Mouse (Mus musculus) megakaryocyte, embryonic 14.5 days (primary cell): Measurements from ENCODE around the gene Dab1. TPM values are rescaled to one million over a fixed set of nuclear protein-coding genes. Genes with fewer than 3 reads are reported as not detected.

ENCODE experiments used
- H3K27me3 ChIP-seq: replicated peaks from 2 replicates; pipeline ENCODE3; 2012; ENCODE audit warnings: inconsistent platforms
- H3K36me3 ChIP-seq: replicated peaks from 2 replicates; pipeline ENCODE3; 2012; ENCODE audit warnings: low read length, inconsistent platforms, mixed read lengths
- H3K4me1 ChIP-seq: 2 replicates; pipeline ENCODE4 v1.6.1; 2012; ENCODE audit warnings: inconsistent platforms
- H3K4me3 ChIP-seq: replicated peaks from 2 replicates; pipeline ENCODE3; 2012; ENCODE audit warnings: moderate library complexity, mild to moderate bottlenecking, inconsistent platforms
- H3K9me3 ChIP-seq: 2 replicates; pipeline ENCODE4 v1.6.1; 2012; ENCODE audit warnings: inconsistent platforms
- FLI1 ChIP-seq: IDR thresholded peaks from 2 replicates; pipeline ENCODE4 v1.6.1; 2012; ENCODE audit warnings: low read length, inconsistent platforms, mixed read lengths
- GATA1 ChIP-seq: IDR thresholded peaks from 3 replicates; pipeline ENCODE4 v1.6.1; 2012; ENCODE audit warnings: mixed read lengths, low read length, inconsistent platforms, borderline replicate concordance
- polyA plus RNA-seq: library from polyadenylated mRNA; stranded (reverse); fragments of >175 nt; gene quantifications from 2 replicates; pipeline ENCODE4 v1.2.3, GENCODE M21; 2012; ENCODE audit warnings: low replicate concordance; ENCODE audit not compliant: insufficient read depth

Gene Dab1
- not detected in 2 replicates for polyA plus RNA-seq

GRCm38 (mm10) chr4:103619321-103619945 is at the start of gene Dab1:
Gene Dab1, plus strand, starts transcription at chr4:103619359.
- Histone ChIP-seq H3K4me3 (no peak within 1 kb of the TSS), H3K9me3 (peaks cover 6% of the 10 kb centered on the region; the same call in 1 of the 2 replicates), H3K4me1 (no peaks in the 10 kb centered on the region), H3K27me3 (peaks cover 13% of the 10 kb centered on the region), H3K36me3 (no peaks in the 10 kb centered on the region)
- TF ChIP-seq FLI1 (no peak), GATA1 (no peak)

- peaks cover 47% of the 10 kb centered on the region for H3K9me3 ChIP-seq
- TF ChIP-seq GATA1 (no peak), FLI1 (no peak)
- no peak overlapping the region for H3K4me3 ChIP-seq
- no peaks in the 10 kb centered on the region for H3K4me1 ChIP-seq
- H3K27me3 ChIP-seq = no peaks in the 10 kb centered on the region
- H3K36me3 ChIP-seq = no peaks in the 10 kb centered on the region
Measured at GRCm38 (mm10) chr4:103571721-103572352, 47.3 kb upstream of the Dab1 start.

DNA sequence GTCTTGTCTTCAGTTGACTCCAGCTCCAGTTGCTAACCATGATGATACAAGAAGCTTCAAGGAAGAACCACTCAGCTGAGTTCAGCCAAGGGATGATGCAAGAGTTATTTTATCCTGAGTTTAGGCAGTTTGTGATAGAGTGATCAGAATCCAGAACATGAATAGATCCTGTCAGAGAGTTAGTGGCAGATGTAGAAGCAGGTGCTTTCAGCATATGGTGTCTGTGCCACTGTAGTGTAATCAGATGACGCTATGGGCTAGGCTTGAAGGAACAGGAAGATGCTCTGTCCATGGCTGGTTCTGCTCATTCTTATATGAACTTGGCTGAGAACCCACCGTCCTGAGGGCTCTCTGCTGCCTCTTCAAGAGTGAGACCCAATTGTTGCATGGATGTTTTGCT is 43.6 kb upstream of the Dab1 start:
- TF ChIP-seq FLI1 = no peak
- no peak for TF ChIP-seq GATA1
- H3K4me1 ChIP-seq = no peaks in the 10 kb centered on the region
- no peaks in the 10 kb centered on the region for H3K27me3 ChIP-seq
- peaks cover 62% of the 10 kb centered on the region for H3K9me3 ChIP-seq
- H3K36me3 ChIP-seq = no peaks in the 10 kb centered on the region
- H3K4me3 ChIP-seq = no peak overlapping the region

- no peaks in the 10 kb centered on the region for H3K36me3 ChIP-seq
- H3K9me3 ChIP-seq = peaks cover 65% of the 10 kb centered on the region
- H3K27me3 ChIP-seq = no peaks in the 10 kb centered on the region
- no peaks in the 10 kb centered on the region for H3K4me1 ChIP-seq
- no peak for TF ChIP-seq GATA1
- TF ChIP-seq FLI1 = no peak
- H3K4me3 ChIP-seq = no peak overlapping the region
Measured at GRCm38 (mm10) chr4:103576305-103576704, 42.9 kb upstream of the Dab1 start.

- no peak overlapping the region for H3K4me3 ChIP-seq
- H3K36me3 ChIP-seq = no peaks in the 10 kb centered on the region
- TF ChIP-seq FLI1 = no peak
- no peak for TF ChIP-seq GATA1
- peaks cover 69% of the 10 kb centered on the region for H3K9me3 ChIP-seq
- no peaks in the 10 kb centered on the region for H3K4me1 ChIP-seq
- H3K27me3 ChIP-seq = no peaks in the 10 kb centered on the region
Measured at GRCm38 (mm10) chr4:103577111-103577815, 41.9 kb upstream of the Dab1 start.

GRCm38 (mm10) chr4:103577821-103578220 is 41.3 kb upstream of the Dab1 start:
- Histone ChIP-seq H3K9me3 (peaks cover 65% of the 10 kb centered on the region), H3K4me1 (no peaks in the 10 kb centered on the region), H3K4me3 (no peak overlapping the region), H3K27me3 (no peaks in the 10 kb centered on the region), H3K36me3 (no peaks in the 10 kb centered on the region)
- TF ChIP-seq FLI1 = no peak
- no peak for TF ChIP-seq GATA1

- peaks cover 61% of the 10 kb centered on the region for H3K9me3 ChIP-seq
- no peak for TF ChIP-seq FLI1
- TF ChIP-seq GATA1 = no peak
- H3K4me1 ChIP-seq = no peaks in the 10 kb centered on the region
- no peaks in the 10 kb centered on the region for H3K36me3 ChIP-seq
- H3K4me3 ChIP-seq = no peak overlapping the region
- no peaks in the 10 kb centered on the region for H3K27me3 ChIP-seq
Measured at GRCm38 (mm10) chr4:103580021-103580420, 39.1 kb upstream of the Dab1 start.

GRCm38 (mm10) chr4:103615011-103615410 is 4.1 kb upstream of the Dab1 start:
- no peaks in the 10 kb centered on the region for H3K4me1 ChIP-seq
- peaks cover 17% of the 10 kb centered on the region; the same call in 1 of the 2 replicates for H3K9me3 ChIP-seq
- peaks cover 12% of the 10 kb centered on the region for H3K27me3 ChIP-seq
- H3K36me3 ChIP-seq = no peaks in the 10 kb centered on the region
- no peak for TF ChIP-seq FLI1
- no peak for TF ChIP-seq GATA1
- H3K4me3 ChIP-seq = no peak overlapping the region

DNA sequence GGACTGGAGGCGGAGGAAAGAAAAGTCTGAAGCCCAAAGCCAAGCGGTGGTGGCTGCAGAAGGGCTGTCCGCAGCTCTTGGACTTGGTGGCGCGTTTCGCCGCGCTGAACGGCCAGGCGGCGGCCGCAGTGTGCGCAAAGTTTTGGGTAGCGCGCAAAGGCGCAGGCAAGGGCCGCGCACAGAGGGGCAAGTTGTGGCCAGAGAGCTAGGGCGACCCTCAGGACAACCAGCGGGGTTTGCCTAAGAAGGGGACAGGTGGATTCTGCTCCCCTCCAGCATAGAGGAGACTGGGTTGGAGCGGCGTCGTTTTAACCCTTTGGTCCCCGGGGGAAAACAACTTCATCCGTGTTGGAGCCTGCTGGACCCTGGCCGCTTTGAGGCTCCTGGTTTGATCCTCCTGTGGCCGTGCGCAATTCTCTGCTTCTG is 800 bp downstream of the Dab1 start:
- no peak overlapping the region for H3K4me3 ChIP-seq
- H3K36me3 ChIP-seq = no peaks in the 10 kb centered on the region
- H3K9me3 ChIP-seq = peaks cover 6% of the 10 kb centered on the region; the same call in 1 of the 2 replicates
- TF ChIP-seq FLI1 (no peak), GATA1 (no peak)
- H3K4me1 ChIP-seq = no peaks in the 10 kb centered on the region
- peaks cover 13% of the 10 kb centered on the region for H3K27me3 ChIP-seq
